Mouse (Mus musculus): ENCODE data around the gene Spatc1l. TPM values are rescaled to one million over a fixed set of nuclear protein-coding genes. Genes with fewer than 3 reads are reported as not detected.
A peak's percentile ranks its signal among the peaks of the same experiment; 100 is the strongest.

Spatc1l gene
- polyA plus RNA-seq, 1 experiment from 2014 or later = not detected

GRCm38 (mm10) chr10:76546566-76546965, 15.5 kb upstream of the Spatc1l start:
- WGBS = 68% methylated on average over 8 of the region's 8 CpGs
- Histone ChIP-seq H3K4me1 (ENCODE audit: insufficient read depth, low read length) (0 out of 2 replicates have a peak, but pooled peaks cover 3% of the 10 kb centered on the region), H3K4me2 (replicated peaks; ENCODE audit: low read depth, low read length) (no peak overlapping the region), H3K9ac (replicated peaks; ENCODE audit: low read length) (no peak overlapping the region), H3K36me3 (ENCODE audit: insufficient read depth, low read length) (peaks cover 61% of the 10 kb centered on the region), H3K4me3 (ENCODE audit: low read length) (no peak overlapping the region), H3K27me3 (ENCODE audit: insufficient read depth, low read length) (no peaks in the 10 kb centered on the region), H3K27ac (ENCODE audit: low read length) (no peak overlapping the region), H3K9me3 (ENCODE audit: low read length) (no peaks in the 10 kb centered on the region)
- peak; percentile 47; the same call in 1 of the 2 replicates for ATAC-seq (ENCODE audit: low FRiP score, low TSS enrichment)

DNA sequence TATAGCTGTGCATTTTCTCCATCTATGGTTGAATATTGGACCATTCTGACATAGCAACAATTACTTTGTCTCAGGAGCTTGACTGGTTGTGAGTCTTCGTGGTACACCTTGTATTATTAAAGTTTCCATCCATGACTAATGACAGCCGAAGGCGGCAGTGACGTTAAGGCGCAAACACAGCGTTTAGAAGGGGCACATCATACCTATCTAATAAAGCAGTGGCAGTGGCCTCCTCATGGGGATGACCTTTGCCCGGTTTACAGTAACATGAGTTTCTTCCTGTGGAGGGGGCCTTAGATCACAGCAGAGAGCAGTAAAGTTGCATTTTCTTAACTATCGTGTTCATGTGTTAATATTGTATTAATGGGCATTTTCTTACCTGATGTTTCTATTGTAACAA, 13.9 kb upstream of the Spatc1l start:
- Histone ChIP-seq H3K4me3 (ENCODE audit: low read length) (no peak overlapping the region), H3K9ac (replicated peaks; ENCODE audit: low read length) (no peak overlapping the region)

GRCm38 (mm10) chr10:76550458-76550857, 11.6 kb upstream of the Spatc1l start:
- Histone ChIP-seq H3K4me2 (replicated peaks; ENCODE audit: low read depth, low read length) (no peak overlapping the region), H3K9ac (replicated peaks; ENCODE audit: low read length) (no peak overlapping the region), H3K9me3 (ENCODE audit: low read length) (no peaks in the 10 kb centered on the region), H3K27me3 (ENCODE audit: insufficient read depth, low read length) (no peaks in the 10 kb centered on the region), H3K4me1 (ENCODE audit: insufficient read depth, low read length) (0 out of 2 replicates have a peak, but pooled peaks cover 3% of the 10 kb centered on the region), H3K36me3 (ENCODE audit: insufficient read depth, low read length) (peaks cover 52% of the 10 kb centered on the region), H3K4me3 (ENCODE audit: low read length) (no peak overlapping the region), H3K27ac (ENCODE audit: low read length) (no peak overlapping the region)
- WGBS = 93% methylated on average over 5 of the region's 5 CpGs
- ATAC-seq (ENCODE audit: low FRiP score, low TSS enrichment) = no peak

More for the DNA sequence above, 13.9 kb upstream of the Spatc1l start:
- no peak for ATAC-seq (ENCODE audit: low FRiP score, low TSS enrichment)
- no peak overlapping the region for H3K4me2 ChIP-seq (replicated peaks; ENCODE audit: low read depth, low read length)
- 88% methylated on average over 8 of the region's 8 CpGs for WGBS
- H3K27me3 ChIP-seq (ENCODE audit: insufficient read depth, low read length) = no peaks in the 10 kb centered on the region
- H3K4me1 ChIP-seq (ENCODE audit: insufficient read depth, low read length) = 0 out of 2 replicates have a peak, but pooled peaks cover 3% of the 10 kb centered on the region
- H3K27ac ChIP-seq (ENCODE audit: low read length) = no peak overlapping the region
- H3K36me3 ChIP-seq (ENCODE audit: insufficient read depth, low read length) = peaks cover 58% of the 10 kb centered on the region
- H3K9me3 ChIP-seq (ENCODE audit: low read length) = no peaks in the 10 kb centered on the region

DNA sequence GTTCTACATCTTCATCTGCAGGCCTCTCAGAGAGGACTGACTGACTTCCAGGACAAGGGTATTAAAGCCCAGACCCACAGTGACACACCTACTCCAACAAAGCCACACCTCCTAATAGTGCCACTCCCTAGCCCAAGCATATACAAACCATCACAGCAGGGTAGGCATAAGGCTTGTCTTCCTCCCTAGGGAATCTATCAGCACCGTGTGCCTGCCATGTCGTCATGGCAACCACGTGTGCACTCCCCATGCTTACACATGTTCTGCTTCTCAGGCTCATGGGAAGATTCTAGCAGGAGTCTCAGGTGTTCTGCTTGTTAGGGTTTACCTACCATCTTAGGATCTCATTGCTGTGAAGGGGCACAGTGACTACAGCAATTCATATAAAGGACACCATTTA, 10.5 kb upstream of the Spatc1l start:
- Histone ChIP-seq H3K9me3 (ENCODE audit: low read length) (no peaks in the 10 kb centered on the region), H3K4me1 (ENCODE audit: insufficient read depth, low read length) (0 out of 2 replicates have a peak, but pooled peaks cover 3% of the 10 kb centered on the region), H3K4me2 (replicated peaks; ENCODE audit: low read depth, low read length) (no peak overlapping the region), H3K27me3 (ENCODE audit: insufficient read depth, low read length) (no peaks in the 10 kb centered on the region), H3K9ac (replicated peaks; ENCODE audit: low read length) (no peak overlapping the region), H3K36me3 (ENCODE audit: insufficient read depth, low read length) (peaks cover 49% of the 10 kb centered on the region), H3K4me3 (ENCODE audit: low read length) (no peak overlapping the region), H3K27ac (ENCODE audit: low read length) (no peak overlapping the region)
- WGBS = 83% methylated on average over 3 of the region's 3 CpGs
- ATAC-seq (ENCODE audit: low FRiP score, low TSS enrichment) = no peak

GRCm38 (mm10) chr10:76554061-76554460, 8.0 kb upstream of the Spatc1l start:
- Histone ChIP-seq H3K27me3 (ENCODE audit: insufficient read depth, low read length) (no peaks in the 10 kb centered on the region), H3K4me2 (replicated peaks; ENCODE audit: low read depth, low read length) (no peak overlapping the region), H3K4me3 (ENCODE audit: low read length) (no peak overlapping the region), H3K36me3 (ENCODE audit: insufficient read depth, low read length) (peaks cover 30% of the 10 kb centered on the region), H3K4me1 (ENCODE audit: insufficient read depth, low read length) (no peaks in the 10 kb centered on the region), H3K9ac (replicated peaks; ENCODE audit: low read length) (no peak overlapping the region), H3K27ac (ENCODE audit: low read length) (no peak overlapping the region), H3K9me3 (ENCODE audit: low read length) (no peaks in the 10 kb centered on the region)
- 90% methylated on average over 5 of the region's 5 CpGs for WGBS
- ATAC-seq (ENCODE audit: low FRiP score, low TSS enrichment) = no peak

DNA sequence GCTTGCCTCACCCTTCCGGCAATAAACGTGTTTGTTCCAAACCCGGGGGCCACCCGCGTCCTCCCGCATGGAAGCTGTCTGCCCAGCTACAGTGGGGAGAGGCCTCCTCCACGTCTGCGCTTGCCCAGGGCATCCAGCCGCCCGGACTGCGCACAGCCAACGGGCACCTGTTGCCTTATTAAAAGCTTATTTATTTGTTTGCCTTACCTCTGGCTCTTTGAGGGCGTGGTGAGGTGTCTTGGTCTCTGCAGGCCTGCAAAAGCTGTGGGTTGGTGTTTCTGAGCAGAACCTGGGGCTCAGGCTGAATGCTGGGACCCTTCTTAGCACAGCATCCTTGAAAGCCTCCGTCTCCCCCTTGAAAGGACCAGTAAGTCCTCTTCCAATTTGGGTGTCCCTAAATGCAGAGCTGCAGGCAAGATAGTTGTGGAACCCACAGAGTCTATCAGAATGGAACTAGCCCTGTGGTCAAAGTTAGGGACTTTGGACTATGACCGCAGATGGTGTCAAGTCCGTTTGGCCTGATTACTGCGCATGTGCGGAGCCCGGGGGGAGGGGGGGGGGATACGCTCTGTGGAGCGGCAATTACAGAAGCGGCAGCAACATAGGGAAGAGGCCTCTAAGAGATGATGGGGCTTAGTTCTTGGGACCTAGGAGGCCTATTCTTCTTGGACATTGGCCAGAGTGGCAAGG, 8.1 kb downstream of the Spatc1l start:
- no peak for ATAC-seq (ENCODE audit: low FRiP score, low TSS enrichment)
- H3K4me3 ChIP-seq (ENCODE audit: low read length) = no peak overlapping the region
- H3K9ac ChIP-seq (replicated peaks; ENCODE audit: low read length) = no peak overlapping the region
- H3K27ac ChIP-seq (ENCODE audit: low read length) = no peak overlapping the region
- no peaks in the 10 kb centered on the region for H3K9me3 ChIP-seq (ENCODE audit: low read length)
- 93% methylated on average over 22 of the region's 22 CpGs for WGBS
- H3K4me1 ChIP-seq (ENCODE audit: insufficient read depth, low read length) = no peaks in the 10 kb centered on the region
- H3K4me2 ChIP-seq (replicated peaks; ENCODE audit: low read depth, low read length) = no peak overlapping the region
- no peaks in the 10 kb centered on the region for H3K36me3 ChIP-seq (ENCODE audit: insufficient read depth, low read length)
- H3K27me3 ChIP-seq (ENCODE audit: insufficient read depth, low read length) = no peaks in the 10 kb centered on the region

- ATAC-seq (ENCODE audit: low FRiP score, low TSS enrichment) = no peak
- H3K27me3 ChIP-seq (ENCODE audit: insufficient read depth, low read length) = no peaks in the 10 kb centered on the region
- WGBS = 82% methylated on average over 2 of the region's 2 CpGs
- no peaks in the 10 kb centered on the region for H3K4me1 ChIP-seq (ENCODE audit: insufficient read depth, low read length)
- H3K4me2 ChIP-seq (replicated peaks; ENCODE audit: low read depth, low read length) = no peak overlapping the region
- H3K9ac ChIP-seq (replicated peaks; ENCODE audit: low read length) = no peak overlapping the region
- no peak overlapping the region for H3K4me3 ChIP-seq (ENCODE audit: low read length)
- H3K36me3 ChIP-seq (ENCODE audit: insufficient read depth, low read length) = no peaks in the 10 kb centered on the region
- H3K9me3 ChIP-seq (ENCODE audit: low read length) = no peaks in the 10 kb centered on the region
- no peak overlapping the region for H3K27ac ChIP-seq (ENCODE audit: low read length)
Measured at GRCm38 (mm10) chr10:76571070-76571469, 9.0 kb downstream of the Spatc1l start.

DNA sequence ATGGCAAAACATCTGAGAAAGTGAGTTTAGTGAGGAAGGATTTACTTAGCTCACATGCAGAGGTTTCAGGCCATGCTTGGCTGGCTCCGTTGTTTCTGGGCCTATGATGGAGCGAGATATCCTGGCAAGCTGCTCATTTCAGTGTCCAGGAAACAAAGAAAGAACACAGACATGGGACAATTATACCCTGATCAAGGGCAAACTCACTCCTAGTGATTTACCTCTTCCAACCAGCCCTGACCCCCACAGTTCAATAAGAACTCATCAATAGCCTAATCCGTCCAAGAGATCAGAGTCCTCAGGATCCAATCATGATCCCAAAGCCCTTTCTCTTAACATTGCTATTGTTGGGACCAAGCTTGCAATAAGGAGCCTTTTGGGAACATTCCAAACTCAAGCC, 10.1 kb downstream of the Spatc1l start:
- 75% methylated on average over 3 of the region's 3 CpGs for WGBS
- H3K4me3 ChIP-seq (ENCODE audit: low read length) = no peak overlapping the region

GRCm38 (mm10) chr10:76575374-76575773, 13.3 kb downstream of the Spatc1l start, which contains the start of gene Ftcd:
Gene Ftcd (plus strand): TSS chr10:76575648.
- no peak within 1 kb of the TSS for H3K9ac ChIP-seq (replicated peaks; ENCODE audit: low read length)
- H3K9me3 ChIP-seq (ENCODE audit: low read length) = no peaks in the 10 kb centered on the region
- no peak within 1 kb of the TSS for H3K27ac ChIP-seq (ENCODE audit: low read length)
- H3K27me3 ChIP-seq (ENCODE audit: insufficient read depth, low read length) = no peaks in the 10 kb centered on the region
- 82% methylated on average over 3 of the region's 3 CpGs for WGBS
- H3K4me3 ChIP-seq (ENCODE audit: low read length) = no peak within 1 kb of the TSS
- H3K4me2 ChIP-seq (replicated peaks; ENCODE audit: low read depth, low read length) = no peak within 1 kb of the TSS
- H3K4me1 ChIP-seq (ENCODE audit: insufficient read depth, low read length) = no peaks in the 10 kb centered on the region
- H3K36me3 ChIP-seq (ENCODE audit: insufficient read depth, low read length) = no peaks in the 10 kb centered on the region
- ATAC-seq (ENCODE audit: low FRiP score, low TSS enrichment) = peak; percentile 49

More for the DNA sequence above, 10.1 kb downstream of the Spatc1l start:
- no peaks in the 10 kb centered on the region for H3K27me3 ChIP-seq (ENCODE audit: insufficient read depth, low read length)
- no peaks in the 10 kb centered on the region for H3K4me1 ChIP-seq (ENCODE audit: insufficient read depth, low read length)
- no peaks in the 10 kb centered on the region for H3K36me3 ChIP-seq (ENCODE audit: insufficient read depth, low read length)
- no peak overlapping the region for H3K4me2 ChIP-seq (replicated peaks; ENCODE audit: low read depth, low read length)
- H3K9me3 ChIP-seq (ENCODE audit: low read length) = no peaks in the 10 kb centered on the region
- ATAC-seq (ENCODE audit: low FRiP score, low TSS enrichment) = no peak
- no peak overlapping the region for H3K9ac ChIP-seq (replicated peaks; ENCODE audit: low read length)
- H3K27ac ChIP-seq (ENCODE audit: low read length) = no peak overlapping the region

GRCm38 (mm10) chr10:76576920-76577319, 14.8 kb downstream of the Spatc1l start:
- ATAC-seq (ENCODE audit: low FRiP score, low TSS enrichment) = no peak
- no peaks in the 10 kb centered on the region for H3K27me3 ChIP-seq (ENCODE audit: insufficient read depth, low read length)
- WGBS = 68% methylated on average over 7 of the region's 7 CpGs
- H3K4me2 ChIP-seq (replicated peaks; ENCODE audit: low read depth, low read length) = no peak overlapping the region
- no peaks in the 10 kb centered on the region for H3K9me3 ChIP-seq (ENCODE audit: low read length)
- no peak overlapping the region for H3K4me3 ChIP-seq (ENCODE audit: low read length)
- H3K27ac ChIP-seq (ENCODE audit: low read length) = no peak overlapping the region
- H3K4me1 ChIP-seq (ENCODE audit: insufficient read depth, low read length) = no peaks in the 10 kb centered on the region
- no peaks in the 10 kb centered on the region for H3K36me3 ChIP-seq (ENCODE audit: insufficient read depth, low read length)
- H3K9ac ChIP-seq (replicated peaks; ENCODE audit: low read length) = no peak overlapping the region

Data from kidney, embryonic 16.5 days (tissue).